Mouse (Mus musculus) MN1 (cell line): Measurements from ENCODE around the gene Ciita.

ENCODE experiments used
- DNase-seq: peaks from one replicate; pipeline ENCODE4 v3.0.0-alpha.2; 2016; ENCODE audit warnings: low spot score

The Ciita gene

GRCm38 (mm10) chr16:10471950-10472349 lies 7.9 kb upstream of the Ciita start:
- no peak for DNase-seq

GRCm38 (mm10) chr16:10474956-10475355 lies 4.9 kb upstream of the Ciita start:
- no peak for DNase-seq

GRCm38 (mm10) chr16:10475919-10476318 lies 3.9 kb upstream of the Ciita start:
- no peak for DNase-seq

- DNase-seq, result no peak
These were observed 2.5 kb downstream of the Ciita start for GRCm38 (mm10) chr16:10482343-10482742.

GRCm38 (mm10) chr16:10486993-10487392 lies 7.1 kb downstream of the Ciita start:
- DNase-seq, result no peak

- no peak for DNase-seq
These were observed 8.1 kb downstream of the Ciita start for GRCm38 (mm10) chr16:10487895-10488493.

- DNase-seq, result no peak
These were observed 9.1 kb downstream of the Ciita start for GRCm38 (mm10) chr16:10488769-10489481.

GRCm38 (mm10) chr16:10489483-10489882 lies 9.6 kb downstream of the Ciita start:
- no peak for DNase-seq

GRCm38 (mm10) chr16:10489904-10490457 lies 10.1 kb downstream of the Ciita start:
- DNase-seq, result no peak

- DNase-seq, result no peak
These were observed 10.8 kb downstream of the Ciita start for GRCm38 (mm10) chr16:10490503-10491150.

GRCm38 (mm10) chr16:10491716-10492115 lies 11.9 kb downstream of the Ciita start:
- DNase-seq, result no peak

- DNase-seq, result no peak
These were observed 12.7 kb downstream of the Ciita start for GRCm38 (mm10) chr16:10492587-10492986.

GRCm38 (mm10) chr16:10495824-10496298 lies 16.0 kb downstream of the Ciita start:
- no peak for DNase-seq

- DNase-seq, result no peak
These were observed 18.3 kb downstream of the Ciita start for GRCm38 (mm10) chr16:10498096-10498602.

- no peak for DNase-seq
These were observed 19.3 kb downstream of the Ciita start for GRCm38 (mm10) chr16:10499122-10499521.

- no peak for DNase-seq
These were observed 22.0 kb downstream of the Ciita start for GRCm38 (mm10) chr16:10501865-10502264.

- no peak for DNase-seq
These were observed 23.2 kb downstream of the Ciita start for GRCm38 (mm10) chr16:10503058-10503457.

- no peak for DNase-seq
These were observed 27.6 kb downstream of the Ciita start for GRCm38 (mm10) chr16:10507445-10507844.

- no peak for DNase-seq
These were observed 28.8 kb downstream of the Ciita start for GRCm38 (mm10) chr16:10508691-10509090.

- peak; percentile 52 for DNase-seq
These were observed 30.7 kb downstream of the Ciita start for GRCm38 (mm10) chr16:10510477-10511133.

GRCm38 (mm10) chr16:10511134-10511520 lies 31.3 kb downstream of the Ciita start:
- no peak for DNase-seq

- DNase-seq, result no peak
These were observed 36.2 kb downstream of the Ciita start for GRCm38 (mm10) chr16:10515953-10516572.
